Mouse (Mus musculus) G1E (cell line): ENCODE data around the gene Kctd14.
"Not testable (repeated sequence)": the region's sequence is repeated elsewhere in the genome, so short reads cannot be mapped to it uniquely, and the experiment has no call there.

Source experiments
- CTCF ChIP-seq: IDR thresholded peaks from 2 replicates; pipeline ENCODE4 v1.5.1; 2012; ENCODE audit warnings: low read depth, low read length, inconsistent platforms, mixed read lengths
- GATA1 ChIP-seq: IDR thresholded peaks from 2 replicates; pipeline ENCODE4 v1.6.1; 2012; ENCODE audit warnings: borderline replicate concordance, low read length, inconsistent platforms, mixed read lengths
- POLR2AphosphoS5 ChIP-seq: IDR thresholded peaks from 2 replicates; pipeline ENCODE4 v1.6.1; 2012; ENCODE audit warnings: low read depth, low read length, inconsistent platforms; ENCODE audit not compliant: insufficient replicate concordance
- TAL1 ChIP-seq: conservative IDR thresholded peaks from 2 replicates; pipeline ENCODE4 v1.6.1; 2012; ENCODE audit warnings: low read depth, low read length, inconsistent platforms, mixed read lengths

- not testable (repeated sequence) for TF ChIP-seq CTCF, GATA1, TAL1, POLR2AphosphoS5
Observed at GRCm38 (mm10) chr7:97451023-97451422, at the start of gene Kctd14.
